Mouse (Mus musculus): ENCODE measurements around the gene Cpa5. TPM values are rescaled to one million over a fixed set of nuclear protein-coding genes. Genes with fewer than 3 reads are reported as not detected.

Gene Cpa5
- polyA plus RNA-seq, 1 experiment = not detected

- Histone ChIP-seq H3K36me3 (replicated peaks; ENCODE audit: low read length) (peaks cover 22% of the 10 kb centered on the region), H3K9me3 (no peaks in the 10 kb centered on the region), H3K27me3 (replicated peaks) (no peaks in the 10 kb centered on the region), H3K4me3 (replicated peaks) (no peak overlapping the region), H3K4me1 (peaks cover 51% of the 10 kb centered on the region)
- no peak for TF ChIP-seq GATA1 (IDR thresholded peaks at IDR 0.05; ENCODE audit: borderline replicate concordance, low read length)
- TF ChIP-seq FLI1 (IDR thresholded peaks at IDR 0.05; ENCODE audit: low read length) = no peak
Measured at GRCm38 (mm10) chr6:30675281-30675771, 64.5 kb downstream of the Cpa5 start.

GRCm38 (mm10) chr6:30676506-30676905, 65.7 kb downstream of the Cpa5 start:
- no peaks in the 10 kb centered on the region for H3K9me3 ChIP-seq
- H3K36me3 ChIP-seq (replicated peaks; ENCODE audit: low read length) = peaks cover 25% of the 10 kb centered on the region
- TF ChIP-seq GATA1 (IDR thresholded peaks at IDR 0.05; ENCODE audit: borderline replicate concordance, low read length) (no peak), FLI1 (IDR thresholded peaks at IDR 0.05; ENCODE audit: low read length) (no peak)
- peaks cover 54% of the 10 kb centered on the region for H3K4me1 ChIP-seq
- no peak overlapping the region for H3K4me3 ChIP-seq (replicated peaks)
- no peaks in the 10 kb centered on the region for H3K27me3 ChIP-seq (replicated peaks)

GRCm38 (mm10) chr6:30677591-30677990, 66.8 kb downstream of the Cpa5 start:
- peaks cover 53% of the 10 kb centered on the region for H3K4me1 ChIP-seq
- TF ChIP-seq GATA1 (IDR thresholded peaks at IDR 0.05; ENCODE audit: borderline replicate concordance, low read length) = no peak
- no peak for TF ChIP-seq FLI1 (IDR thresholded peaks at IDR 0.05; ENCODE audit: low read length)
- H3K36me3 ChIP-seq (replicated peaks; ENCODE audit: low read length) = peaks cover 25% of the 10 kb centered on the region
- H3K9me3 ChIP-seq = no peaks in the 10 kb centered on the region
- H3K4me3 ChIP-seq (replicated peaks) = no peak overlapping the region
- no peaks in the 10 kb centered on the region for H3K27me3 ChIP-seq (replicated peaks)

GRCm38 (mm10) chr6:30678482-30678881, 67.7 kb downstream of the Cpa5 start:
- H3K9me3 ChIP-seq = no peaks in the 10 kb centered on the region
- peaks cover 30% of the 10 kb centered on the region for H3K36me3 ChIP-seq (replicated peaks; ENCODE audit: low read length)
- TF ChIP-seq GATA1 (IDR thresholded peaks at IDR 0.05; ENCODE audit: borderline replicate concordance, low read length) (no peak), FLI1 (IDR thresholded peaks at IDR 0.05; ENCODE audit: low read length) (no peak)
- no peaks in the 10 kb centered on the region for H3K27me3 ChIP-seq (replicated peaks)
- peaks cover 53% of the 10 kb centered on the region for H3K4me1 ChIP-seq
- H3K4me3 ChIP-seq (replicated peaks) = no peak overlapping the region

GRCm38 (mm10) chr6:30679567-30679966, 68.8 kb downstream of the Cpa5 start:
- no peaks in the 10 kb centered on the region for H3K9me3 ChIP-seq
- TF ChIP-seq GATA1 (IDR thresholded peaks at IDR 0.05; ENCODE audit: borderline replicate concordance, low read length) = no peak
- TF ChIP-seq FLI1 (IDR thresholded peaks at IDR 0.05; ENCODE audit: low read length) = no peak
- peaks cover 30% of the 10 kb centered on the region for H3K36me3 ChIP-seq (replicated peaks; ENCODE audit: low read length)
- peaks cover 42% of the 10 kb centered on the region for H3K4me1 ChIP-seq
- no peak overlapping the region for H3K4me3 ChIP-seq (replicated peaks)
- H3K27me3 ChIP-seq (replicated peaks) = no peaks in the 10 kb centered on the region

GRCm38 (mm10) chr6:30680442-30680841, 69.6 kb downstream of the Cpa5 start:
- Histone ChIP-seq H3K4me1 (peaks cover 37% of the 10 kb centered on the region), H3K27me3 (replicated peaks) (no peaks in the 10 kb centered on the region), H3K36me3 (replicated peaks; ENCODE audit: low read length) (peaks cover 30% of the 10 kb centered on the region), H3K9me3 (no peaks in the 10 kb centered on the region), H3K4me3 (replicated peaks) (no peak overlapping the region)
- no peak for TF ChIP-seq GATA1 (IDR thresholded peaks at IDR 0.05; ENCODE audit: borderline replicate concordance, low read length)
- TF ChIP-seq FLI1 (IDR thresholded peaks at IDR 0.05; ENCODE audit: low read length) = no peak

Other genes with a start within 250 kb of the Cpa5 start
- gene Zc3hc1, start 220.0 kb upstream of the Cpa5 start, polyA plus RNA-seq (2012; ENCODE audit: insufficient read depth, low replicate concordance) = 51.0 and 80.3 TPM in 2 replicates
- gene Klhdc10, start 209.1 kb upstream of the Cpa5 start, polyA plus RNA-seq (2012; ENCODE audit: insufficient read depth, low replicate concordance) = 6.6 and 8.2 TPM in 2 replicates
- 1.7 TPM in 1 of 2 replicates, not detected in the other for gene Tmem209, start 101.2 kb upstream of the Cpa5 start, polyA plus RNA-seq (2012; ENCODE audit: insufficient read depth, low replicate concordance)
- not detected in 2 replicates for gene Ssmem1, start 101.2 kb upstream of the Cpa5 start, polyA plus RNA-seq (2012; ENCODE audit: insufficient read depth, low replicate concordance)
- not detected in 2 replicates for gene Cpa2, start 69.4 kb upstream of the Cpa5 start, polyA plus RNA-seq (2012; ENCODE audit: insufficient read depth, low replicate concordance)
- gene Cpa4, start 42.6 kb upstream of the Cpa5 start, polyA plus RNA-seq (2012; ENCODE audit: insufficient read depth, low replicate concordance) = not detected in 2 replicates
- not detected in 2 replicates for gene Cpa1, start 28.2 kb downstream of the Cpa5 start, polyA plus RNA-seq (2012; ENCODE audit: insufficient read depth, low replicate concordance)
- 13.1 and 15.8 TPM in 2 replicates for gene Cep41, start 82.7 kb downstream of the Cpa5 start, polyA plus RNA-seq (2012; ENCODE audit: insufficient read depth, low replicate concordance)
- gene Mest, start 112.5 kb downstream of the Cpa5 start, polyA plus RNA-seq (2012; ENCODE audit: insufficient read depth, low replicate concordance) = 48.4 and 174 TPM in 2 replicates